In the genomic region with DNA sequence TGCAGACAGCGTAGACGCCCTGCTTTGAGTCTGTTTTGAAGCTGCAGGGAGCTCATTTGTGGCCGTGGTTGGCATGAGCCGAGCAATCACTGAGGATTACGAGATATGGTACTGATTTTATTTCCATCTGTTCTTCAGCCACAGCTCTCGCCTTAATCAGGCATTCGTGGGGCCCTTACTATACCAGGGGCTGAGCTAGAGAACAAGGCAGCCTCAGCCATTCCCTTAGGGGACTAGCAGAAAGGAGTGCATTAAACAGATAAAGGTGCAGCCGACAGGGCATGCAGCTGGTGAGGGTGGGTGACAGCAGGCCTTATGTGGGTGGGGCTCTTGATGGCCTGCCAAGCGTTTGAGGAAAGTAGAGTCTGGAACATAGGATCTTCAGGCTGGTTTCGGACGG, we compare ENCODE assay signal across 13 mouse cellular contexts. TPM values are rescaled to one million over a fixed set of nuclear protein-coding genes. Genes with fewer than 3 reads are reported as not detected.
A peak's percentile ranks its signal among the peaks of the same experiment; 100 is the strongest.
DNase-seq lines count a peak whose midpoint lies in the region; ATAC-seq and TF ChIP-seq lines count a peak whose summit lies in the region.
"Had no signal": no experiment of that assay in that cellular context is flagged by ENCODE, and none has a peak within 500 bp of the region (broad histone marks: within the 10 kb centered on the region; RNA-seq: fewer than 3 reads in every experiment).

No protein-coding gene starts in this region.

- intact Hi-C loops in gastrocnemius, adult 2 months (cut with DNase I), result no loop called here

- H3K4me2 ChIP-seq in hindbrain, embryonic 15.5 days, result no peak overlapping the region

- H3K4me1 ChIP-seq in hindbrain, embryonic 15.5 days (replicated peaks), result peaks cover 29% of the 10 kb centered on the region

- TF ChIP-seq CTCF in gastrocnemius, adult 2 months (IDR thresholded peaks at IDR 0.05), result no peak

- 44% methylated on average over 11 of the region's 11 CpGs for WGBS in hindbrain, embryonic 15.5 days

- no peak for ATAC-seq in hindbrain, embryonic 15.5 days (ENCODE audit: low FRiP score, low read depth)

- no peaks in the 10 kb centered on the region for H3K27me3 ChIP-seq in hindbrain, embryonic 15.5 days

- no peaks in the 10 kb centered on the region for H3K36me3 ChIP-seq in hindbrain, embryonic 15.5 days

- H3K9me3 ChIP-seq in hindbrain, embryonic 15.5 days, result no peaks in the 10 kb centered on the region

- peak overlapping the region; percentile 60 for H3K27ac ChIP-seq in gastrocnemius, adult 2 months
- 0 out of 2 replicates have a peak overlapping the region, but pooled peaks have one; percentile 35 for H3K27ac ChIP-seq in hindbrain, embryonic 15.5 days (replicated peaks)
- H3K27ac ChIP-seq: kidney, postnatal 0 days had no signal

- H3K4me3 ChIP-seq in gastrocnemius, adult 2 months, result no peak overlapping the region
- H3K4me3 ChIP-seq in hindbrain, embryonic 15.5 days, result no peak overlapping the region

- no peak overlapping the region for H3K9ac ChIP-seq in hindbrain, embryonic 15.5 days

- no peak for DNase-seq in gastrocnemius, adult 2 months
- DNase-seq in gastrocnemius, adult 8-10 months (ENCODE audit: low spot score in 2 of 2), result no peak
- peak; percentile 24 for DNase-seq in retina, postnatal 1 day
- no peak for DNase-seq in retina, embryonic 14.5 days (ENCODE audit: low spot score)
- DNase-seq in testis, postnatal 14 days (ENCODE audit: low spot score), result no peak
- no peak for DNase-seq in kidney, adult 18-20 months
- no peak for DNase-seq in adrenal gland, postnatal 14 days
- DNase-seq: layer of hippocampus, adult 9-11 months; left cerebral cortex, postnatal 4 days; lung, postnatal 10 days; right cerebral cortex, postnatal 4 days had no signal

RNA-seq across cellular contexts. Expression of a gene that starts 23.8 kb away (rescaled TPM):
- total RNA-seq in gastrocnemius, adult 2 months (2021), result 10 to 100 TPM; 43.6 to 64.7 TPM
- total RNA-seq in gastrocnemius, adult 8-10 months (2022), result 10 to 100 TPM; 27.5 to 46.3 (median 36.2) TPM
- 28.7 and 29.0 TPM in 2 replicates for polyA plus RNA-seq in hindbrain, embryonic 15.5 days (2015; fragmentation: Nextera tagmentation; extraction: Ambion mirVana)
- 32.3 and 38.2 TPM in 2 replicates for total RNA-seq in adrenal gland, postnatal 14 days (2021)
